7 mouse cellular contexts compared by ENCODE assay signal in genomic region chr2:91922586-91923414, GRCm38 (mm10). TPM values are rescaled to one million over a fixed set of nuclear protein-coding genes. Genes with fewer than 3 reads are reported as not detected.
DNase-seq lines count a peak whose midpoint lies in the region; ATAC-seq lines count a peak whose summit lies in the region.

No protein-coding gene starts in this region.

- peak overlapping the region; percentile 62 for H3K4me3 ChIP-seq in embryonic facial prominence, embryonic 15.5 days (replicated peaks)
- H3K4me3 ChIP-seq in intestine, embryonic 15.5 days (replicated peaks), result peak overlapping the region; percentile 54
- H3K4me3 ChIP-seq in neural tube, embryonic 14.5 days (ENCODE audit: low read depth, low read length), result peak overlapping the region; percentile 62

- peaks cover 48% of the 10 kb centered on the region for H3K27me3 ChIP-seq in embryonic facial prominence, embryonic 15.5 days
- peaks cover 37% of the 10 kb centered on the region for H3K27me3 ChIP-seq in intestine, embryonic 15.5 days (replicated peaks)
- H3K27me3 ChIP-seq in neural tube, embryonic 14.5 days (ENCODE audit: control insufficient read depth, insufficient read depth, low read length), result peaks cover 15% of the 10 kb centered on the region; the same call in 1 of the 2 replicates

- H3K4me1 ChIP-seq in embryonic facial prominence, embryonic 15.5 days, result peaks cover 31% of the 10 kb centered on the region
- peaks cover 30% of the 10 kb centered on the region for H3K4me1 ChIP-seq in intestine, embryonic 15.5 days (replicated peaks)
- peaks cover 10% of the 10 kb centered on the region for H3K4me1 ChIP-seq in neural tube, embryonic 14.5 days (ENCODE audit: control insufficient read depth, insufficient read depth, low read length)

- H3K9me3 ChIP-seq in embryonic facial prominence, embryonic 15.5 days (replicated peaks), result no peaks in the 10 kb centered on the region
- H3K9me3 ChIP-seq in intestine, embryonic 15.5 days, result no peaks in the 10 kb centered on the region
- no peaks in the 10 kb centered on the region for H3K9me3 ChIP-seq in neural tube, embryonic 14.5 days (ENCODE audit: control insufficient read depth, low read length)

- peaks cover 10% of the 10 kb centered on the region for H3K36me3 ChIP-seq in embryonic facial prominence, embryonic 15.5 days
- no peaks in the 10 kb centered on the region for H3K36me3 ChIP-seq in intestine, embryonic 15.5 days
- H3K36me3 ChIP-seq in neural tube, embryonic 14.5 days (ENCODE audit: control insufficient read depth, insufficient read depth, low read length), result peaks cover 4% of the 10 kb centered on the region; the same call in 1 of the 2 replicates

- DNase-seq in right cerebral cortex, postnatal 25 days, result peak; percentile 41
- DNase-seq in right cerebral cortex, adult 18-20 months, result no peak
- DNase-seq in cerebellum, adult 8-10 months, result no peak

- peak overlapping the region; percentile 88 for H3K4me2 ChIP-seq in embryonic facial prominence, embryonic 15.5 days (replicated peaks)
- H3K4me2 ChIP-seq in intestine, embryonic 15.5 days (replicated peaks), result peak overlapping the region; percentile 98
- peak overlapping the region; percentile 64 for H3K4me2 ChIP-seq in neural tube, embryonic 14.5 days (ENCODE audit: low read depth, low read length)

- no peak overlapping the region for H3K27ac ChIP-seq in embryonic facial prominence, embryonic 15.5 days (replicated peaks)
- no peak overlapping the region for H3K27ac ChIP-seq in intestine, embryonic 15.5 days
- no peak overlapping the region for H3K27ac ChIP-seq in neural tube, embryonic 14.5 days (ENCODE audit: low read depth, low read length)

- 2% methylated on average over 37 of the region's 37 CpGs for WGBS in embryonic facial prominence, embryonic 15.5 days
- 3% methylated on average over 37 of the region's 37 CpGs for WGBS in intestine, embryonic 15.5 days
- 2% methylated on average over 37 of the region's 37 CpGs for WGBS in neural tube, embryonic 14.5 days

- H3K9ac ChIP-seq in embryonic facial prominence, embryonic 15.5 days, result no peak overlapping the region
- H3K9ac ChIP-seq in intestine, embryonic 15.5 days, result no peak overlapping the region
- no peak overlapping the region; the same call in none of the 2 replicates for H3K9ac ChIP-seq in neural tube, embryonic 14.5 days (replicated peaks; ENCODE audit: low read depth, low read length)

- no peak for ATAC-seq in embryonic facial prominence, embryonic 15.5 days (ENCODE audit: insufficient number of reproducible peaks, low FRiP score, low TSS enrichment, low read depth)
- ATAC-seq in intestine, embryonic 15.5 days, result no peak
- ATAC-seq in neural tube, embryonic 14.5 days (ENCODE audit: low read depth), result no peak; the same call in 1 of the 2 replicates
- ATAC-seq in megakaryocyte progenitor cell, adult 5-6 weeks (replicated peaks; ENCODE audit: poor library complexity), result no peak

RNA-seq across cellular contexts. Expression of gene Chrm4, which starts 4.2 kb away (rescaled TPM):
- polyA plus RNA-seq in embryonic facial prominence, embryonic 15.5 days (2015; fragmentation: Nextera tagmentation; extraction: Ambion mirVana), result 0.25 and 0.49 TPM in 2 replicates
- 0.23 and 0.25 TPM in 2 replicates for polyA plus RNA-seq in intestine, embryonic 15.5 days (2015; fragmentation: Nextera tagmentation; extraction: Ambion mirVana)
- 1.1 and 1.4 TPM in 2 replicates for polyA plus RNA-seq in neural tube, embryonic 14.5 days (2014; fragmentation: Nextera tagmentation; extraction: Ambion mirVana)
- total RNA-seq in megakaryocyte progenitor cell, adult 5-6 weeks (2015), result 0.17 TPM in 2 replicates
- 0.17 TPM in 1 of 2 replicates, not detected in the other for total RNA-seq in megakaryocyte progenitor cell, adult 5-6 weeks (2017)

RNA-seq across cellular contexts. Expression of gene Mdk, which starts 9.3 kb away (rescaled TPM):
- polyA plus RNA-seq in embryonic facial prominence, embryonic 15.5 days (2015; fragmentation: Nextera tagmentation; extraction: Ambion mirVana), result 879 and 898 TPM in 2 replicates
- 534 and 652 TPM in 2 replicates for polyA plus RNA-seq in intestine, embryonic 15.5 days (2015; fragmentation: Nextera tagmentation; extraction: Ambion mirVana)
- polyA plus RNA-seq in neural tube, embryonic 14.5 days (2014; fragmentation: Nextera tagmentation; extraction: Ambion mirVana), result 93.6 and 155 TPM in 2 replicates
- total RNA-seq in megakaryocyte progenitor cell, adult 5-6 weeks (2015), result 0.32 and 0.86 TPM in 2 replicates
- total RNA-seq in megakaryocyte progenitor cell, adult 5-6 weeks (2017), result 0.12 and 0.30 TPM in 2 replicates

RNA-seq across cellular contexts. Expression of gene Gm9821, which starts 22.7 kb away (rescaled TPM):
- 0.67 and 0.79 TPM in 2 replicates for polyA plus RNA-seq in embryonic facial prominence, embryonic 15.5 days (2015; fragmentation: Nextera tagmentation; extraction: Ambion mirVana)
- 0.44 and 0.73 TPM in 2 replicates for polyA plus RNA-seq in intestine, embryonic 15.5 days (2015; fragmentation: Nextera tagmentation; extraction: Ambion mirVana)
- polyA plus RNA-seq in neural tube, embryonic 14.5 days (2014; fragmentation: Nextera tagmentation; extraction: Ambion mirVana), result 0.33 TPM in 2 replicates
- total RNA-seq in megakaryocyte progenitor cell, adult 5-6 weeks (2015), result not detected in 2 replicates
- total RNA-seq in megakaryocyte progenitor cell, adult 5-6 weeks (2017), result 0.21 and 0.95 TPM in 2 replicates

RNA-seq across cellular contexts. Expression of gene Dgkz, which starts 52.9 kb away (rescaled TPM):
- polyA plus RNA-seq in embryonic facial prominence, embryonic 15.5 days (2015; fragmentation: Nextera tagmentation; extraction: Ambion mirVana), result 36.3 and 39.9 TPM in 2 replicates
- polyA plus RNA-seq in intestine, embryonic 15.5 days (2015; fragmentation: Nextera tagmentation; extraction: Ambion mirVana), result 60.3 and 76.1 TPM in 2 replicates
- 36.7 and 51.1 TPM in 2 replicates for polyA plus RNA-seq in neural tube, embryonic 14.5 days (2014; fragmentation: Nextera tagmentation; extraction: Ambion mirVana)
- 111 and 112 TPM in 2 replicates for total RNA-seq in megakaryocyte progenitor cell, adult 5-6 weeks (2015)
- total RNA-seq in megakaryocyte progenitor cell, adult 5-6 weeks (2017), result 76.3 and 94.7 TPM in 2 replicates
